Mouse (Mus musculus) limb, embryonic 11.5 days (tissue): ENCODE results near the gene Gm7029. TPM values are rescaled to one million over a fixed set of nuclear protein-coding genes. Genes with fewer than 3 reads are reported as not detected.
"Not testable (repeated sequence)": the region's sequence is repeated elsewhere in the genome, so short reads cannot be mapped to it uniquely, and the experiment has no call there.

Experiments used
- ATAC-seq: fragments of 200-750 bp; cut with Nextera tagmentation; 2 replicates; pipeline ENCODE4 v1.8.0; 2017; ENCODE audit warnings: low read depth; ENCODE audit not compliant: insufficient number of reproducible peaks, low FRiP score, low TSS enrichment
- DNase-seq: peaks from one replicate; pipeline ENCODE4 v3.0.0-alpha.2; 2015; ENCODE audit warnings: low spot score
- H3K27ac ChIP-seq: fragments of 300-500 bp; sonication (generic); replicated peaks from 2 replicates; pipeline ENCODE4 v1.5.1; 2014; ENCODE audit warnings: low read depth, mild to moderate bottlenecking, low read length
- H3K27me3 ChIP-seq: fragments of 300-500 bp; sonication (generic); 2 replicates; pipeline ENCODE4 v1.6.1; 2014; ENCODE audit warnings: mild to moderate bottlenecking, low read length, mixed read lengths; ENCODE audit not compliant: control insufficient read depth, insufficient read depth
- H3K36me3 ChIP-seq: fragments of 300-500 bp; sonication (generic); 2 replicates; pipeline ENCODE4 v1.6.1; 2014; ENCODE audit warnings: mild to moderate bottlenecking, low read length, moderate library complexity, mixed read lengths; ENCODE audit not compliant: control insufficient read depth, insufficient read depth
- H3K4me1 ChIP-seq: fragments of 300-500 bp; sonication (generic); 2 replicates; pipeline ENCODE4 v1.6.1; 2014; ENCODE audit warnings: low read length, mixed read lengths; ENCODE audit not compliant: control insufficient read depth, insufficient read depth
- H3K4me2 ChIP-seq: fragments of 300-500 bp; sonication (generic); 2 replicates; pipeline ENCODE4 v1.6.1; 2014; ENCODE audit warnings: low read depth, mild to moderate bottlenecking, moderate library complexity; ENCODE audit not compliant: severe bottlenecking
- H3K4me3 ChIP-seq: fragments of 300-500 bp; sonication (generic); 2 replicates; pipeline ENCODE4 v1.5.1; 2014; ENCODE audit warnings: low read depth, low read length
- H3K9ac ChIP-seq: fragments of 300-500 bp; sonication (generic); 2 replicates; pipeline ENCODE4 v1.6.1; 2014; ENCODE audit warnings: mild to moderate bottlenecking, low read length
- H3K9me3 ChIP-seq: fragments of 300-500 bp; sonication (generic); 2 replicates; pipeline ENCODE4 v1.6.1; 2016; ENCODE audit warnings: low read length; ENCODE audit not compliant: control insufficient read depth
- WGBS: fragments of 180-500 bp; shearing (Covaris S2); extraction: QIAGEN DNeasy Blood & Tissue Kit; methylation state at CpG from one replicate; pipeline ENCODE4 v1.1.7; 2014; 5-methylcytosine and 5-hydroxymethylcytosine counted together
- polyA plus RNA-seq: library from polyadenylated mRNA; unstranded; fragments of >200 nt; fragmentation: Nextera tagmentation; extraction: Ambion mirVana; gene quantifications from 2 replicates; pipeline ENCODE4 v1.2.1, GENCODE M21; 2014

The Gm7029 gene
- polyA plus RNA-seq, 1 experiment from 2014 or later = not detected

DNA sequence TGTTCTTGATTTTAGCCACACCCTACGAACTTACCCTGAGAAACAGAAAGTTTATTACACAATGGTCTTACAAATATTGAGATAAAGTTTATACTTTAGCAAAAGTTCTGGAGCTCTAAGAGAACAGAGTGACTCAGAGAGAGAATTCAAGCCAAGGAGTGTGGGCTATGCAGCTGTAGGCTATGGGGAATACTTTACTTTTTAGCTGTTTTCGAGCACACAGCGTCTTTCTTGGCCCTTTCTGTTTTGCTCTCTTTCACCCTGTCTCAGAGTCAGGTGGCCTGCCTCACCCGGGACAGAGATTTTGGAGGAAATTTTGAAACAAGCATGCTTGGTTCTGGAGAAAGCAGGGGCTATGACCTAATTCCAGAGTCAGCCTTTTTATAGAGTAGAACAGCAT lies 24.6 kb downstream of the Gm7029 start:
- H3K4me2 ChIP-seq, H3K27ac ChIP-seq, H3K27me3 ChIP-seq, ATAC-seq, H3K4me1 ChIP-seq, H3K36me3 ChIP-seq, DNase-seq, H3K9me3 ChIP-seq, H3K4me3 ChIP-seq, H3K9ac ChIP-seq: not testable (repeated sequence)
- WGBS = 87% methylated on average over 4 of the region's 4 CpGs

DNA sequence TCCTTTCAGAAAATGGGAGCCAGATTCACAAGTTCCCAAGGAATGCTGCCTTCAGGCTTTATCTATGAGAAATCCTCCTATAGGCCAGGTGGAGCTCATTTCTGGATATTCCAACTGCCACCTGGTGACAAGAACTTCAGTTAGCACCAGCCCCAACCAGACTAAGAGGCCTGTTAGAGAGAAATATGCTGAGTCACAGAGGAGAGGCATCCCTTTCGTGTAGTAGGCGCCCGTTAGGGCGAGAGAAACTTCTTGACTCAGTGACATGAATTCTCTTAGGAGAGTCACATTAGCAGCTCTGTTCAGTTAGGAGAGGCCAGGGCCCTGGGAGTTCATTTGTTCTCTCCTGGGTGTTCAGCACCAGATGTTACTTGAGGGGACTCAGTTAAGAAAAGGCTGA lies 26.0 kb downstream of the Gm7029 start:
- H3K4me2 ChIP-seq = no peak overlapping the region
- H3K9ac ChIP-seq = no peak overlapping the region
- no peaks in the 10 kb centered on the region for H3K36me3 ChIP-seq
- no peaks in the 10 kb centered on the region for H3K4me1 ChIP-seq
- H3K27ac ChIP-seq = no peak overlapping the region
- no peaks in the 10 kb centered on the region for H3K27me3 ChIP-seq
- H3K9me3 ChIP-seq = no peaks in the 10 kb centered on the region
- no peak overlapping the region for H3K4me3 ChIP-seq
- WGBS = 82% methylated on average over 4 of the region's 4 CpGs
- DNase-seq = no peak
- ATAC-seq = no peak

DNA sequence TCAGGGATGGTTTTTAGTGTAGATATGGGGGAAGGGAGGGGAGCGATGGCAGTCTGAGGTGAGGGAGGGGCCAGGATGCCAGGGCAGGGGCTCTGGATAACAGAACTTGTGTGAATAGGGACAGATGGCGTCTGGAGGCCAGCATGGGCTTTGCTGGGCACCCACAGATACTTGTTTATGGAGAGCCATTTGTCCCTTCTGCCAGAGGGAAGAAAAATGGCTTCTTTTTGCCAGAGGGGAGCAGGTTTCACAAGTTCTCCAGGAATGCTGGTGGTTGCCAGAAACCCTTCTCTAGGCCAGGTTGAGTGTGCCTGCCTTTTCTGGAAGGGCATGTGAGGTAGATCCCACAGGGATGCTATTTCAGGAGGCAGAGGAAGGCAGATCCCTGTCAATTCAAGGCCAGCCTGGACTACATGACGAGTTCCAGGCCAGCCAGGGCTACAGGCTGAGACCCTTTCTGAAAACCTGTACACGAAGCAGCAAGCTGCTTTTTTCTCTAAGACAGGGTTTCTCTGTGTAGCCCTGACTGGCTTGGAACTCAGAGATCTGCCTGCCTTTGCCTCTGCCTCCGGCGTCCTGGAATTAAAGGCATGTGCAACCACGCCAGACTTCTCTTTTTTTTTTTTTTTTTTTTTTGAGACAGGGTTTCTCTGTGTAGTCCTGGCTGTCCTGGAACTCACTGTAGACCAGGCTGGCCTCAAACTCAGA lies 26.8 kb downstream of the Gm7029 start:
- Histone ChIP-seq H3K4me2 (no peak overlapping the region), H3K36me3 (no peaks in the 10 kb centered on the region), H3K9ac (no peak overlapping the region), H3K27me3 (no peaks in the 10 kb centered on the region), H3K9me3 (no peaks in the 10 kb centered on the region), H3K27ac (no peak overlapping the region), H3K4me3 (no peak overlapping the region), H3K4me1 (no peaks in the 10 kb centered on the region)
- DNase-seq = no peak
- 64% methylated on average over 7 of the region's 7 CpGs for WGBS
- no peak for ATAC-seq

DNA sequence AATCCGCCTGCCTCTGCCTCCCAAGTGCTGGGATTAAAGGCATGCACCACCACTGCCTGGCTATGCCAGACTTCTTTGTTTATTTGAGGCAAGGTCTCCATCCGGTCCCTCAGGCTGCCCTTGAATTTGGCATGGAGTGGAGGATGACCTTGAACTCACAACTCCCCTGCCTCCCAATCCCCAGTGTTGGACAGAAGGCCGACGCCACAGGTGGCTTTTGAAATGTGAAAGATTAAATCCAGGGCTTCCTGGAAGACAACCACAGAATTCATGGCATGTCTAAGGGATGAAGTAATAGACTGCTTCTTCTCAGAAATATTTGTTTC lies 27.3 kb downstream of the Gm7029 start:
- no peak overlapping the region for H3K9ac ChIP-seq
- H3K27me3 ChIP-seq = no peaks in the 10 kb centered on the region
- H3K9me3 ChIP-seq = no peaks in the 10 kb centered on the region
- H3K4me3 ChIP-seq = no peak overlapping the region
- H3K4me1 ChIP-seq = no peaks in the 10 kb centered on the region
- DNase-seq (no peak), ATAC-seq (no peak)
- no peaks in the 10 kb centered on the region for H3K36me3 ChIP-seq
- no peak overlapping the region for H3K27ac ChIP-seq
- 81% methylated on average over 4 of the region's 4 CpGs for WGBS
- no peak overlapping the region for H3K4me2 ChIP-seq

DNA sequence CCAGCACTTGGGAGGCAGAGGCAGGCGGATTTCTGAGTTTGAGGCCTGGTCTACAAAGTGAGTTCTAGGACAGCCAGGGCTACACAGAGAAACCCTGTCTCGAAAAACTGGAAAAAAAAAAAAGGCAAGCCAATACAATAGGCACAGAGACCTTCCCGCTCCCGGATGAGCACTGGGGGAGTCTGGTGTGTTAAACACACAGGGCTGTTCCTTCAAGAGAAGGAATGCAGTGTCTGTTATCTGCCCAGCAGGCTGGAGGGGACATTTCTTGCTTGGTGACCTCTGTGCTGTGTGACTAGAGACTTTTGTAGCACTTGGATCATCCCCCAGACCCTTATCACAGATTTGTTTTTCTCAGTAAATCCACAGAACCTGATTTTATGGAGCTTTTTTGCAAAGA lies 28.0 kb downstream of the Gm7029 start:
- H3K27me3 ChIP-seq = no peaks in the 10 kb centered on the region
- ATAC-seq (no peak), DNase-seq (no peak)
- H3K4me2 ChIP-seq = no peak overlapping the region
- H3K27ac ChIP-seq = no peak overlapping the region
- no peak overlapping the region for H3K4me3 ChIP-seq
- no peaks in the 10 kb centered on the region for H3K9me3 ChIP-seq
- no peaks in the 10 kb centered on the region for H3K4me1 ChIP-seq
- H3K36me3 ChIP-seq = no peaks in the 10 kb centered on the region
- H3K9ac ChIP-seq = no peak overlapping the region
- 74% methylated on average over 4 of the region's 4 CpGs for WGBS

DNA sequence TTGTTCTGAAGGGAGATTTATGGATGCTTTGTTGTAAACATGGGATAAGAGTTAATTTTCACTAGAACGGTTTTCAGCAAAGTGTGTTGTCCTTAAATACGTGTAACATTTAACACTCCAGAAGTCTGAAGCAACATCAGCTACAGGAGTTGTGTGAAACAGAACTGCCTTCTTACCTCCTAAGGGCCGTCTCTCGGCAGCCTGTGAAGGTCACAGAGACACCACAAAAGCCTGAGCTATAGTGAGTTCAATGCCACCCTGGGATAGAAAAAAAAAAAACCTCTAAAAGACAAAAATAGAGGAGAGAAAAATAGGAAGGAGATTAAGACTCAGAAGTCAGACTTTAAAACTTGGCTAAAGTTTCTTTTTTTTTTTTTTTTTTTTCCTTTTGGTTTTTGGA lies 28.4 kb downstream of the Gm7029 start:
- Histone ChIP-seq H3K4me2 (no peak overlapping the region), H3K4me1 (no peaks in the 10 kb centered on the region), H3K36me3 (no peaks in the 10 kb centered on the region), H3K27ac (no peak overlapping the region), H3K4me3 (no peak overlapping the region), H3K9me3 (no peaks in the 10 kb centered on the region), H3K27me3 (no peaks in the 10 kb centered on the region), H3K9ac (no peak overlapping the region)
- whole genome bisulfite sequencing = 34% methylated on average over 4 of the region's 4 CpGs
- ATAC-seq (no peak), DNase-seq (no peak)

DNA sequence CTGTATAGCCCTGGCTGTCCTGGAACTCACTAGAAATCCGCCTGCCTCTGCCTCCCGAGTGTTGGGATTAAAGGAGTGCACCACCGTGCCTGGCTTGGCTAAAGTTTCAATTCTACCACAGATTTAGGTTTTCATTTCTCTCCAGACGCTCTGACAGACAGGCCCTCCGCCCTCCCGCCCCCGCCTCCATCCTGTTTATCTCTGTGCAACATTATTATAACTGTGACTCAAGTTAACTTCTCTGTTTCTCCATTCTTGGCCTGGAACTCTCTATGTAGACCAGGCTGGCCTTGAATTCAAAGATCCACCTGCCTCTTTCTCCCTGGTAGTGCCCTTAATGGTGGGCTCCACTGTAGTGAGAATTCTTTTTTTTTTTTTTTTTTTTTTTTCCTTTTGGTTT lies 28.9 kb downstream of the Gm7029 start:
- no peaks in the 10 kb centered on the region for H3K27me3 ChIP-seq
- H3K4me3 ChIP-seq = no peak overlapping the region
- no peak overlapping the region for H3K27ac ChIP-seq
- DNase-seq (no peak), ATAC-seq (no peak)
- H3K9ac ChIP-seq = no peak overlapping the region
- H3K36me3 ChIP-seq = no peaks in the 10 kb centered on the region
- H3K4me1 ChIP-seq = no peaks in the 10 kb centered on the region
- no peaks in the 10 kb centered on the region for H3K9me3 ChIP-seq
- WGBS = 81% methylated on average over 7 of the region's 7 CpGs
- H3K4me2 ChIP-seq = no peak overlapping the region

DNA sequence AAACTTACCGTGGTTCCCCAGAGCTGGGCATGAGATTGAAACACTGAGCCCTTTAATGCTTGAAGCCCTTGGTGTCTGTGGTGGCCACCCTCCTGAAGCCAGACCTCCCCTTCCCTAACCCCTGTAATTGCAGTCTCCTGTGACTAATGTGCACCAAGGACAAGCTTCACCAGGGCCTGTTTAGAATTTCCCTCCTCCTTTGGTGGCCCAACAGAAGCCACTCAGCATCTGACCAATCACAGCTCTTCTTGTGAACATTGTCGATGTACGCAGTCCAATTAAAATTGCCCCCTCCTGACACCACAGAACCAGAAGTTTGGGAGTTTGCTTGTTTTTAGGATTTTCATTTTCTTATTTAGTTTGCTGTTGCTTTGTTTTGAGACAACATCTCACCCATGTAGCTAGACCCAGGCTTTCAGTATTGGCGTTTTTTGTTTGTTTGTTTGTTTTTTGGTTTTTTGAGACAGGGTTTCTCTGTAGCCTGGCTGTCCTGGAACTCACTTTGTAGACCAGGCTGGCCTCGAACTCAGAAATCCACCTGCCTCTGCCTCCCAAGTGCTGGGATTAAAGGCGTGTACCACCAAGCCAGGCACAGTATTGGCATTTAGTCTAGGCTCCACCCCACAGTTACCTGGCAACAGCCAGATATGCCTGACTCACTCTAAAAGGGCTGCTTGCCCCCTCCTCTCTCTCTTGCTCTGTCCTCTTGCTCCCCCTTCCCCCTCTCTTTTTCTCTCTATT lies 30.4 kb downstream of the Gm7029 start:
- H3K36me3 ChIP-seq, H3K4me1 ChIP-seq, H3K4me3 ChIP-seq, H3K27ac ChIP-seq, H3K9ac ChIP-seq, DNase-seq, H3K9me3 ChIP-seq, H3K27me3 ChIP-seq, H3K4me2 ChIP-seq, ATAC-seq: not testable (repeated sequence)
- WGBS = 74% methylated on average over 6 of the region's 6 CpGs

DNA sequence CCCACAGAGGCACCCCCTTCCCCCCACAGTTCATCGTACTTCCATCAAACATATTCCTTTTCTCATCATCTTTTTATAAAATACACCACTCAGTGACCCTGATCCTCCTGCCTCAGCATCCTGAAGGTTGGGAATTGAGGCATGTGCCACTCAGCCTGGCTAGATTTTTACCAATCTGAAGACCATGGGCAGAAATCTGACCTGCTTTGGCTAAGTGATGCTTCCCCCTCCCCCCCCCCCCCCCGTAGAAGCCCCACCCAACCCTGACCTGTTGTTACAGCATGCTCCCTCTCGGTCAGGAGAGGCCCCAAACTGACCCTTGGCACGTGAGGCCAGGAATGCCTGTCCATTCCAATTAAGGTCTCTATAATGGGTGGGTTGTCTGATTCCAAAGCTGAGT lies 31.2 kb downstream of the Gm7029 start, which contains the start of gene Platr17:
Gene Platr17 (plus strand): TSS at position 301 of the 400 bp plus-strand sequence.
- WGBS = 28% methylated on average over 4 of the region's 4 CpGs
- not testable (repeated sequence) for DNase-seq, H3K27me3 ChIP-seq

More for the DNA sequence above, 31.2 kb downstream of the Gm7029 start, which contains the start of gene Platr17:
- H3K4me2 ChIP-seq, H3K9ac ChIP-seq, H3K4me3 ChIP-seq, H3K27ac ChIP-seq, H3K9me3 ChIP-seq, H3K36me3 ChIP-seq, ATAC-seq, H3K4me1 ChIP-seq: not testable (repeated sequence)
